Mouse (Mus musculus): ENCODE results near the gene Il18r1. TPM values are rescaled to one million over a fixed set of nuclear protein-coding genes. Genes with fewer than 3 reads are reported as not detected.

Gene Il18r1
- polyA plus RNA-seq, 1 experiment: not detected

GRCm38 (mm10) chr1:40428910-40429675, 36.3 kb upstream of the Il18r1 start, which contains the start of gene Il1rl1:
TSS of gene Il1rl1 (plus strand) at chr1:40429570.
- no peak for TF ChIP-seq POLR2A (IDR thresholded peaks at IDR 0.05; ENCODE audit: insufficient read depth, low read length)
- TF ChIP-seq EP300 (IDR thresholded peaks at IDR 0.05; ENCODE audit: insufficient read depth, low read depth, low read length): no peak
- TF ChIP-seq CTCF (IDR thresholded peaks at IDR 0.05; ENCODE audit: low read depth, low read length): no peak
- H3K36me3 ChIP-seq (ENCODE audit: control insufficient read depth, insufficient read depth, low read length, poor library complexity, severe bottlenecking): no peaks in the 10 kb centered on the region
- no peaks in the 10 kb centered on the region for H3K27me3 ChIP-seq (ENCODE audit: control insufficient read depth, insufficient read depth, low read length, poor library complexity, severe bottlenecking)
- H3K9me3 ChIP-seq (replicated peaks; ENCODE audit: control insufficient read depth, insufficient read depth, low read length, poor library complexity, severe bottlenecking): no peaks in the 10 kb centered on the region
- no peak within 1 kb of the TSS for H3K27ac ChIP-seq (ENCODE audit: insufficient read depth, low read length)
- H3K4me1 ChIP-seq (ENCODE audit: control insufficient read depth, insufficient read depth, low read length): no peaks in the 10 kb centered on the region
- H3K4me3 ChIP-seq (ENCODE audit: low read depth, low read length): no peak within 1 kb of the TSS
- no peak within 1 kb of the TSS for H3K9ac ChIP-seq (ENCODE audit: low read depth, poor library complexity, severe bottlenecking)

GRCm38 (mm10) chr1:40430143-40430834, 35.1 kb upstream of the Il18r1 start:
- Histone ChIP-seq H3K9me3 (replicated peaks; ENCODE audit: control insufficient read depth, insufficient read depth, low read length, poor library complexity, severe bottlenecking) (no peaks in the 10 kb centered on the region), H3K9ac (ENCODE audit: low read depth, poor library complexity, severe bottlenecking) (no peak overlapping the region), H3K36me3 (ENCODE audit: control insufficient read depth, insufficient read depth, low read length, poor library complexity, severe bottlenecking) (no peaks in the 10 kb centered on the region), H3K4me1 (ENCODE audit: control insufficient read depth, insufficient read depth, low read length) (no peaks in the 10 kb centered on the region), H3K4me3 (ENCODE audit: low read depth, low read length) (no peak overlapping the region), H3K27me3 (ENCODE audit: control insufficient read depth, insufficient read depth, low read length, poor library complexity, severe bottlenecking) (no peaks in the 10 kb centered on the region), H3K27ac (ENCODE audit: insufficient read depth, low read length) (no peak overlapping the region)
- TF ChIP-seq POLR2A (IDR thresholded peaks at IDR 0.05; ENCODE audit: insufficient read depth, low read length): no peak
- no peak for TF ChIP-seq CTCF (IDR thresholded peaks at IDR 0.05; ENCODE audit: low read depth, low read length)
- no peak for TF ChIP-seq EP300 (IDR thresholded peaks at IDR 0.05; ENCODE audit: insufficient read depth, low read depth, low read length)

GRCm38 (mm10) chr1:40432169-40432568, 33.2 kb upstream of the Il18r1 start:
- TF ChIP-seq CTCF (IDR thresholded peaks at IDR 0.05; ENCODE audit: low read depth, low read length): no peak
- TF ChIP-seq POLR2A (IDR thresholded peaks at IDR 0.05; ENCODE audit: insufficient read depth, low read length): no peak
- TF ChIP-seq EP300 (IDR thresholded peaks at IDR 0.05; ENCODE audit: insufficient read depth, low read depth, low read length): no peak
- no peak overlapping the region for H3K9ac ChIP-seq (ENCODE audit: low read depth, poor library complexity, severe bottlenecking)
- H3K36me3 ChIP-seq (ENCODE audit: control insufficient read depth, insufficient read depth, low read length, poor library complexity, severe bottlenecking): no peaks in the 10 kb centered on the region
- H3K4me1 ChIP-seq (ENCODE audit: control insufficient read depth, insufficient read depth, low read length): no peaks in the 10 kb centered on the region
- no peaks in the 10 kb centered on the region for H3K9me3 ChIP-seq (replicated peaks; ENCODE audit: control insufficient read depth, insufficient read depth, low read length, poor library complexity, severe bottlenecking)
- no peaks in the 10 kb centered on the region for H3K27me3 ChIP-seq (ENCODE audit: control insufficient read depth, insufficient read depth, low read length, poor library complexity, severe bottlenecking)
- H3K27ac ChIP-seq (ENCODE audit: insufficient read depth, low read length): no peak overlapping the region
- no peak overlapping the region for H3K4me3 ChIP-seq (ENCODE audit: low read depth, low read length)

GRCm38 (mm10) chr1:40435936-40436335, 29.4 kb upstream of the Il18r1 start:
- Histone ChIP-seq H3K36me3 (ENCODE audit: control insufficient read depth, insufficient read depth, low read length, poor library complexity, severe bottlenecking) (no peaks in the 10 kb centered on the region), H3K9me3 (replicated peaks; ENCODE audit: control insufficient read depth, insufficient read depth, low read length, poor library complexity, severe bottlenecking) (no peaks in the 10 kb centered on the region), H3K27ac (ENCODE audit: insufficient read depth, low read length) (no peak overlapping the region), H3K27me3 (ENCODE audit: control insufficient read depth, insufficient read depth, low read length, poor library complexity, severe bottlenecking) (no peaks in the 10 kb centered on the region), H3K4me3 (ENCODE audit: low read depth, low read length) (no peak overlapping the region), H3K4me1 (ENCODE audit: control insufficient read depth, insufficient read depth, low read length) (no peaks in the 10 kb centered on the region), H3K9ac (ENCODE audit: low read depth, poor library complexity, severe bottlenecking) (no peak overlapping the region)
- TF ChIP-seq EP300 (IDR thresholded peaks at IDR 0.05; ENCODE audit: insufficient read depth, low read depth, low read length) (no peak), POLR2A (IDR thresholded peaks at IDR 0.05; ENCODE audit: insufficient read depth, low read length) (no peak), CTCF (IDR thresholded peaks at IDR 0.05; ENCODE audit: low read depth, low read length) (no peak)

GRCm38 (mm10) chr1:40437340-40437739, 28.0 kb upstream of the Il18r1 start:
- Histone ChIP-seq H3K27ac (ENCODE audit: insufficient read depth, low read length) (no peak overlapping the region), H3K36me3 (ENCODE audit: control insufficient read depth, insufficient read depth, low read length, poor library complexity, severe bottlenecking) (no peaks in the 10 kb centered on the region), H3K27me3 (ENCODE audit: control insufficient read depth, insufficient read depth, low read length, poor library complexity, severe bottlenecking) (no peaks in the 10 kb centered on the region), H3K9ac (ENCODE audit: low read depth, poor library complexity, severe bottlenecking) (no peak overlapping the region), H3K9me3 (replicated peaks; ENCODE audit: control insufficient read depth, insufficient read depth, low read length, poor library complexity, severe bottlenecking) (no peaks in the 10 kb centered on the region), H3K4me1 (ENCODE audit: control insufficient read depth, insufficient read depth, low read length) (no peaks in the 10 kb centered on the region), H3K4me3 (ENCODE audit: low read depth, low read length) (no peak overlapping the region)
- TF ChIP-seq POLR2A (IDR thresholded peaks at IDR 0.05; ENCODE audit: insufficient read depth, low read length) (no peak), EP300 (IDR thresholded peaks at IDR 0.05; ENCODE audit: insufficient read depth, low read depth, low read length) (no peak), CTCF (IDR thresholded peaks at IDR 0.05; ENCODE audit: low read depth, low read length) (no peak)

GRCm38 (mm10) chr1:40439504-40439903, 25.8 kb upstream of the Il18r1 start:
- Histone ChIP-seq H3K9me3 (replicated peaks; ENCODE audit: control insufficient read depth, insufficient read depth, low read length, poor library complexity, severe bottlenecking) (no peaks in the 10 kb centered on the region), H3K4me1 (ENCODE audit: control insufficient read depth, insufficient read depth, low read length) (no peaks in the 10 kb centered on the region), H3K36me3 (ENCODE audit: control insufficient read depth, insufficient read depth, low read length, poor library complexity, severe bottlenecking) (no peaks in the 10 kb centered on the region), H3K4me3 (ENCODE audit: low read depth, low read length) (no peak overlapping the region), H3K27me3 (ENCODE audit: control insufficient read depth, insufficient read depth, low read length, poor library complexity, severe bottlenecking) (no peaks in the 10 kb centered on the region), H3K27ac (ENCODE audit: insufficient read depth, low read length) (no peak overlapping the region), H3K9ac (ENCODE audit: low read depth, poor library complexity, severe bottlenecking) (no peak overlapping the region)
- no peak for TF ChIP-seq POLR2A (IDR thresholded peaks at IDR 0.05; ENCODE audit: insufficient read depth, low read length)
- no peak for TF ChIP-seq EP300 (IDR thresholded peaks at IDR 0.05; ENCODE audit: insufficient read depth, low read depth, low read length)
- no peak for TF ChIP-seq CTCF (IDR thresholded peaks at IDR 0.05; ENCODE audit: low read depth, low read length)

All from ES-Bruce4 (cell line).